Mouse (Mus musculus): ENCODE measurements at regions not wholly inside any gene's neighbourhood (a gene's known extent, or its start where the extent isn't known, plus 50 kb on each side); places are given as distances from the start of the nearest gene placed in this dataset.

DNA sequence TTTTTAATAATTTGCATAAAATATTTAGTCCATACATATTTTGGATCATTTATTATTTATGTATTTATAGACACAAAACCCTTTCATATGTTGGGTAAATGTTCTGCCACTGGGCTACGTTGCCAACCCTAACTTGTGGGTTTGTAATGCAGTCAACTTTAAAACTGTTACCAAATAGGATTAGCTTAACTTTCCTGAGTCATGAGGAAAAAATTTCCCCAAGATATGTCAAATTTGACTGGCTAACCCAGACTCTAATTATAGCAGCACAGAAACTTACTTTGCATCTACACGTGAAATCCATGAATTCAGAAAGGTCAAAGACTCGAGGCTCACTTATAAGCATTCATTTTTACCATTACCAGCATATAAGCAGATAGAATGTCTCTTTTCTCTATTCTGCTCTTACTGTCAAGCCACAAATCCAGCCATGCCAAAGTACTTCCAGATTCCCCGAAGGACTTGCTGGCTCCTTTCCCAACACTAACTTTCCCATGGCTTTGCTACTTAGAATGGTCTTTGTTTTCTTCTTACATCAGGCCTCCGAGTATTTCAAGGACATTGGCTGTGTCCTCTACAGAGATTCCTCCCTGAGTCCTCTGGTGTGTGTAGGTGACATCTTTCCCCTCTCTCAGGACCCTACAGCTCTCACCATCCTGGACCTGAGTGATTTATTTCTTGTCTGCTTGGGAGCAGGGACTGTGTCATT lies 328.2 kb upstream of the Ube2e3 start:
- Histone ChIP-seq H3K9me3 (replicated peaks; ENCODE audit: insufficient read depth, low read length) (no peaks in the 10 kb centered on the region), H3K27ac (ENCODE audit: control insufficient read depth, low read depth, low read length) (no peak overlapping the region), H3K9ac (ENCODE audit: control insufficient read depth, low read depth, low read length, poor library complexity, severe bottlenecking) (no peak overlapping the region), H3K4me3 (ENCODE audit: control insufficient read depth in 1 of 2, insufficient read depth in 1 of 2, low read depth in 2 of 2, low read length in 2 of 2) (no peak overlapping the region), H3K27me3 (ENCODE audit: control insufficient read depth in 1 of 2, insufficient read depth in 2 of 2, low read length in 2 of 2) (no peaks in the 10 kb centered on the region), H3K4me1 (ENCODE audit: control insufficient read depth in 1 of 2, insufficient read depth in 2 of 2, low read length in 2 of 2) (no peaks in the 10 kb centered on the region), H3K79me2 (ENCODE audit: control insufficient read depth, insufficient read depth, low read length, poor library complexity) (no peaks in the 10 kb centered on the region), H3K36me3 (ENCODE audit: control insufficient read depth in 1 of 2, insufficient read depth in 2 of 2, low read length in 2 of 2) (no peaks in the 10 kb centered on the region)
- TF ChIP-seq SMC3 (IDR thresholded peaks at IDR 0.05; ENCODE audit: low read depth, low read length): no peak
- TF ChIP-seq HCFC1 (IDR thresholded peaks at IDR 0.05; ENCODE audit: low read depth, low read length): no peak
- no peak for TF ChIP-seq POLR2A (IDR thresholded peaks at IDR 0.05; ENCODE audit: control insufficient read depth in 1 of 2, insufficient read depth in 1 of 2, low read depth in 1 of 2, low read length in 2 of 2, poor library complexity in 1 of 2)
- no peak for TF ChIP-seq MYB (IDR thresholded peaks at IDR 0.05; ENCODE audit: low read depth, low read length)
- DNase-seq (ENCODE audit: low read depth, low spot score): no peak

DNA sequence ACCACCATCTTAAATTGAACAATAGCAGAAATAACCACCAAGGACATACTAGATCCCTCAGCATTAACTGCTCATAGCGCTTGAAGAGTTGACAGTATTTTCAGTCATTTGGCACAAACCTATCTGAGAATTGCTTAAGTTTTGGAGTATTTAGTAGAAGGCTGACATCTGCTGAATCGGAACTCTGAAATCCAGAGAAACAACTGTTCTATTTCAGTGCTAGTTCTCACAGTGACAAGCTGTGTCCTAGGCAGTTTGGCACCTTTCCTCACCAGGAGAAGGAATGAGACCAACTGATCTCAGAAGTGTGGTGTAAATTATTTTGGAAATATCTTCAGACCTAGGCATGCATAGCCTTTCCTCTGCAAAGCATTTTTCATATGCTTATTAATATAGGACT lies 330.4 kb upstream of the Ube2e3 start:
- no peak for DNase-seq (ENCODE audit: low read depth, low spot score)
- no peak overlapping the region for H3K27ac ChIP-seq (ENCODE audit: control insufficient read depth, low read depth, low read length)
- peaks cover 0 to 2% of the 10 kb centered on the region in 2 experiments; a peak in 1 of 4 replicates for H3K36me3 ChIP-seq (ENCODE audit: control insufficient read depth in 1 of 2, insufficient read depth in 2 of 2, low read length in 2 of 2)
- H3K79me2 ChIP-seq (ENCODE audit: control insufficient read depth, insufficient read depth, low read length, poor library complexity): no peaks in the 10 kb centered on the region
- no peak overlapping the region for H3K4me3 ChIP-seq (ENCODE audit: control insufficient read depth in 1 of 2, insufficient read depth in 1 of 2, low read depth in 2 of 2, low read length in 2 of 2)
- no peaks in the 10 kb centered on the region for H3K4me1 ChIP-seq (ENCODE audit: control insufficient read depth in 1 of 2, insufficient read depth in 2 of 2, low read length in 2 of 2)
- no peaks in the 10 kb centered on the region for H3K27me3 ChIP-seq (ENCODE audit: control insufficient read depth in 1 of 2, insufficient read depth in 2 of 2, low read length in 2 of 2)
- no peak overlapping the region for H3K9ac ChIP-seq (ENCODE audit: control insufficient read depth, low read depth, low read length, poor library complexity, severe bottlenecking)
- TF ChIP-seq MXI1 (IDR thresholded peaks at IDR 0.05; ENCODE audit: low read depth, low read length) (no peak), ZNF384 (IDR thresholded peaks at IDR 0.05; ENCODE audit: low read depth, low read length) (no peak), TBP (IDR thresholded peaks at IDR 0.05; ENCODE audit: low read depth, low read length) (no peak), EP300 (IDR thresholded peaks at IDR 0.05; ENCODE audit: low read depth in 1 of 2, low read length in 2 of 2) (no peak), MYB (IDR thresholded peaks at IDR 0.05; ENCODE audit: low read depth, low read length) (no peak), USF1 (IDR thresholded peaks at IDR 0.05; ENCODE audit: low read depth, low read length) (no peak), RCOR1 (IDR thresholded peaks at IDR 0.05; ENCODE audit: low read depth, low read length) (no peak), ETS1 (IDR thresholded peaks at IDR 0.05; ENCODE audit: low read depth, low read length) (no peak), BHLHE40 (IDR thresholded peaks at IDR 0.05; ENCODE audit: borderline replicate concordance, low read depth, low read length) (no peak), UBTF (IDR thresholded peaks at IDR 0.05; ENCODE audit: borderline replicate concordance, insufficient read depth, low read depth, low read length) (no peak), HCFC1 (IDR thresholded peaks at IDR 0.05; ENCODE audit: low read depth, low read length) (no peak), USF2 (IDR thresholded peaks at IDR 0.05; ENCODE audit: borderline replicate concordance in 1 of 2, insufficient read depth in 1 of 2, low read depth in 1 of 2, low read length in 2 of 2) (no peak), SIN3A (IDR thresholded peaks at IDR 0.05; ENCODE audit: low read length) (no peak)
- H3K9me3 ChIP-seq (replicated peaks; ENCODE audit: insufficient read depth, low read length): no peaks in the 10 kb centered on the region
